Mouse (Mus musculus) Patski (cell line): ENCODE measurements around the gene Ephb6. TPM values are rescaled to one million over a fixed set of nuclear protein-coding genes. Genes with fewer than 3 reads are reported as not detected.

Source experiments
- ATAC-seq: fragments of 100-300 bp; one replicate; pipeline ENCODE4 v1.8.0; 2021
- CTCF ChIA-PET: fragments of 350-600 bp; sonication (Branson Sonifier 250); formaldehyde crosslinking; loops from one replicate; lab custom pipeline; 2022; ENCODE audit warnings: inconsistent platforms; lab: Charles Lee
- POLR2A ChIA-PET: fragments of 350-600 bp; sonication (Branson Sonifier 250); formaldehyde crosslinking; loops from one replicate; lab custom pipeline; 2022; ENCODE audit warnings: antibody characterized with exemption, inconsistent platforms; lab: Charles Lee
- DNase-seq: peaks from one replicate; pipeline ENCODE4 v3.0.0-alpha.2; 2011; ENCODE audit warnings: low read depth, low spot score
- H3K27me3 ChIP-seq: fragments of 371-371 bp; one replicate; pipeline ENCODE4 v1.5.1; 2021
- CTCF ChIP-seq: fragments of 100-300 bp; IDR thresholded peaks from one replicate; pipeline ENCODE4 v1.5.1; 2021
- in situ Hi-C: fragments of 300-500 bp; cut with MboI; formaldehyde crosslinking; loops from 3 replicates; pipeline ENCODE4 v1.11.1; 2018; ENCODE audit warnings: low pct_unique_long_range_greater_than_20kb, mixed read lengths
- polyA plus RNA-seq: library from polyadenylated mRNA; unstranded; gene quantifications from one replicate; pipeline ENCODE4 v1.2.3, GENCODE M21; 2021

The Ephb6 gene
- polyA plus RNA-seq, 1 experiment from 2014 or later: 35.5 TPM

GRCm38 (mm10) chr6:41641173-41641866 lies 36.0 kb downstream of the Ephb6 start:
- ChIA-PET CTCF (interaction anchor here (0.7 kb wide), 1 partner anchor 12 kb away, joined by 3 read pairs; no protein-coding TSS in a partner anchor), POLR2A (no interaction called here)
- no peak for ATAC-seq

GRCm38 (mm10) chr6:41642765-41643164 lies 37.5 kb downstream of the Ephb6 start:
- POLR2A ChIA-PET: interaction anchor here (0.6 kb wide), 1 partner anchor 17 kb away, joined by 3 read pairs; no protein-coding TSS in a partner anchor
- ATAC-seq: no peak
- peaks cover 3% of the 10 kb centered on the region for H3K27me3 ChIP-seq
- TF ChIP-seq CTCF: no peak
- DNase-seq: no peak
- in situ Hi-C loops: no loop called here
- CTCF ChIA-PET: interaction anchor here (0.6 kb wide), 1 partner anchor 14 kb away, joined by 3 read pairs; no protein-coding TSS in a partner anchor

More at GRCm38 (mm10) chr6:41641173-41641866, 36.0 kb downstream of the Ephb6 start:
- peaks cover 3% of the 10 kb centered on the region for H3K27me3 ChIP-seq
- no peak for TF ChIP-seq CTCF
- in situ Hi-C loops: no loop called here
- no peak for DNase-seq

GRCm38 (mm10) chr6:41643227-41643626 lies 37.9 kb downstream of the Ephb6 start:
- ATAC-seq: no peak
- POLR2A ChIA-PET: interaction anchor here (0.6 kb wide), 1 partner anchor 16 kb away, joined by 3 read pairs; no protein-coding TSS in a partner anchor
- in situ Hi-C loops: no loop called here
- CTCF ChIA-PET: interaction anchor here (0.6 kb wide), 1 partner anchor 13 kb away, joined by 3 read pairs; no protein-coding TSS in a partner anchor
- DNase-seq: no peak
- H3K27me3 ChIP-seq: peaks cover 6% of the 10 kb centered on the region
- TF ChIP-seq CTCF: no peak

- ChIA-PET CTCF (no interaction called here), POLR2A (no interaction called here)
- ATAC-seq (no peak), DNase-seq (no peak)
- H3K27me3 ChIP-seq: peaks cover 6% of the 10 kb centered on the region
- in situ Hi-C loops: no loop called here
- TF ChIP-seq CTCF: no peak
Observed at GRCm38 (mm10) chr6:41646220-41646619, 40.9 kb downstream of the Ephb6 start.

GRCm38 (mm10) chr6:41646672-41647071 lies 41.4 kb downstream of the Ephb6 start:
- in situ Hi-C loops: no loop called here
- no peak for TF ChIP-seq CTCF
- no peak for ATAC-seq
- CTCF ChIA-PET: no interaction called here
- POLR2A ChIA-PET: interaction anchor here (1.5 kb wide), 1 partner anchor 11 kb away, joined by 3 read pairs; no protein-coding TSS in a partner anchor
- H3K27me3 ChIP-seq: peaks cover 6% of the 10 kb centered on the region
- DNase-seq: no peak

GRCm38 (mm10) chr6:41653173-41653572 lies 47.9 kb downstream of the Ephb6 start:
- no peak for ATAC-seq
- H3K27me3 ChIP-seq: peaks cover 6% of the 10 kb centered on the region
- ChIA-PET CTCF (interaction anchor here (0.8 kb wide), 1 partner anchor 12 kb away, joined by 3 read pairs; no protein-coding TSS in a partner anchor), POLR2A (no interaction called here)
- in situ Hi-C loops: no loop called here
- DNase-seq: no peak
- no peak for TF ChIP-seq CTCF

GRCm38 (mm10) chr6:41654648-41655047 lies 49.4 kb downstream of the Ephb6 start:
- in situ Hi-C loops: no loop called here
- no peak for ATAC-seq
- POLR2A ChIA-PET: no interaction called here

GRCm38 (mm10) chr6:41658487-41658886 lies 53.2 kb downstream of the Ephb6 start:
- in situ Hi-C loops: no loop called here
- ChIA-PET POLR2A (interaction anchor here (1.0 kb wide), 1 partner anchor 11 kb away, joined by 3 read pairs; no protein-coding TSS in a partner anchor), CTCF (no interaction called here)
- peaks cover 6% of the 10 kb centered on the region for H3K27me3 ChIP-seq
- DNase-seq (no peak), ATAC-seq (no peak)
- no peak for TF ChIP-seq CTCF

More at GRCm38 (mm10) chr6:41654648-41655047, 49.4 kb downstream of the Ephb6 start:
- CTCF ChIA-PET: no interaction called here
- DNase-seq: no peak
- peaks cover 6% of the 10 kb centered on the region for H3K27me3 ChIP-seq
- no peak for TF ChIP-seq CTCF

GRCm38 (mm10) chr6:41662320-41662719 lies 57.0 kb downstream of the Ephb6 start:
- no peak for DNase-seq
- TF ChIP-seq CTCF: peak; percentile 52

More at GRCm38 (mm10) chr6:41662320-41662719, 57.0 kb downstream of the Ephb6 start:
- POLR2A ChIA-PET: no interaction called here
- no peak for ATAC-seq
- peaks cover under 1% of the 10 kb centered on the region for H3K27me3 ChIP-seq
- in situ Hi-C loops: no loop called here
- CTCF ChIA-PET: no interaction called here

Other genes with a start within 250 kb of the Ephb6 start
- gene Prss3, start 227.8 kb upstream of the Ephb6 start, polyA plus RNA-seq: not detected
- gene Gm5771, start 213.1 kb upstream of the Ephb6 start, polyA plus RNA-seq: not detected
- not detected for gene Gm10334, start 159.3 kb upstream of the Ephb6 start, polyA plus RNA-seq
- not detected for gene Prss1, start 146.6 kb upstream of the Ephb6 start, polyA plus RNA-seq
- gene Prss2, start 83.7 kb upstream of the Ephb6 start, polyA plus RNA-seq: not detected
- gene Trpv6, start 30.9 kb downstream of the Ephb6 start, polyA plus RNA-seq: 1.2 TPM
- gene Trpv5, start 75.3 kb downstream of the Ephb6 start, polyA plus RNA-seq: not detected
- not detected for gene Llcfc1, start 78.9 kb downstream of the Ephb6 start, polyA plus RNA-seq
- gene Kel, start 98.9 kb downstream of the Ephb6 start, polyA plus RNA-seq: not detected
- not detected for gene Olfr459, start 169.7 kb downstream of the Ephb6 start, polyA plus RNA-seq
- not detected for gene Pip, start 242.1 kb downstream of the Ephb6 start, polyA plus RNA-seq
- gene Sval2, start 247.5 kb downstream of the Ephb6 start, polyA plus RNA-seq: not detected